Mouse (Mus musculus) retina, embryonic 14.5 days (tissue): ENCODE measurements around the gene Irgq.
A peak's percentile ranks its signal among the peaks of the same experiment; 100 is the strongest.
"Not testable (repeated sequence)": the region's sequence is repeated elsewhere in the genome, so short reads cannot be mapped to it uniquely, and the experiment has no call there.

Source experiments
- DNase-seq: peaks from one replicate; pipeline ENCODE4 v3.0.0-alpha.2; 2015; ENCODE audit warnings: low spot score

Irgq gene

DNA sequence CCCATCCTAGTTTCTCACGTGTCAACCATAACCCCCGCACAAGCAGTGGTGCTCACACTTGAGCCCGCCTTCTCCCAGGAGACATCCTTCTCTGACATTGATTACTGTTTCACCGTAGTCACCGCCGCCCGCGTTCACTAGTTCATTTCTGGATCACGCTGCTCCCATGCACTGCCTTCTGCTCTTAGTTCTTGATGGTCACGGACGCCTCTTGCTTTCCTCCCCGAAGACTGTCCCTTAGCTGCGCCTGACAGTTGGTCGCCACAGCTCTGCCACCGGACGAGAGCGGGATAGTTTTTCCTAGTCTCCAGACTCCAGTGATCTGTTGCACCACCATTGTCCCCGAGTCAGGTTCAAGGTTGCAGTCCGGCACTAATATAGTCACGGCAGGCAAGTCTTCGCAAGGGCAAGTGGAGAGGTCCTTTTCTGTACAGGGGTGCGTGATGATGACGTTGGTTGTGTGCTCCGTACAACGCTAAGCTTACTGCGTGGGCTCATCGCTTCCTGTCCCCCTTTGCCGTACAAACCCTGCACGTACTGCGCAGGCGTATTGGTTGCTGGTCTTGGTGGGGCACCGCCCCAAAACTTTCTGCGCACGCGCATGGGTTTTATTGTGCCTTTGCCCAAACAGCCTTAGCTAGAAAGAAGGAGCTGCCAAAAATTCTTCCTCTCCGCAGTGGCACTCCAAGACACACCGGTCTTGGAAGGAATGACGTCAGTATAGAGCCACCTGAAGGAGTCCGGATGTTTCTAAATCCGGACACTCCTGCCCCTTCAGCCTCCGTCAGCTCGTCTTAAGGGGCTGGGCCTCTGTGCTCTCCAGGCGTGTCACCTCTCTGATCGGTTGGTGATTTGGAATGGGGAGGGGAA is at the start of gene Irgq:
Irgq (plus strand) TSS at position 628 of the 870 bp plus-strand sequence.
- DNase-seq: peak; percentile 100

DNA sequence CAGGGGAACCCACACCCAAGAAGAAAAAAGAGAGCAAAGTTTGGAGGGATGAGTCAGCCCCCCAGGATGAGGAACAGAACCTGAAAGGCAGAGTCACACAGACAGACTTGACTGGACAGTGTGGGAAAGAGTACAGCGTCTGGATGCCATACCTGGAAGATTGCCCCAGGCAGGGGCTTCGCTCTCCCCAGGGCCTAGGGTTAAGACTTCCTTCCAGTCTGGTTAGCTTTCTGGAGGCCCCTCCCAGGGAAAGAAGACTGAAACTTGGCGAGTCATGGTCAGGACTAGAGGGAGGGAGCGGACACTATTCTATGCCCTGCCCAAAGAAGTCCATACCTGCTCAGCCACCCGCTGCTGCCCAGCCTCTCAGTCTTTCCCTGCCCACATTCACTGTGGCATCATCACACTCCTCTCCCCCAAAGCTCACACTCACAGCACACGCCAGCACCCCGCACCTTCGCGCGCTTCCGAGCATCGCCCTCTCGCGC is 49.5 kb upstream of the Irgq start:
- no peak for DNase-seq

DNA sequence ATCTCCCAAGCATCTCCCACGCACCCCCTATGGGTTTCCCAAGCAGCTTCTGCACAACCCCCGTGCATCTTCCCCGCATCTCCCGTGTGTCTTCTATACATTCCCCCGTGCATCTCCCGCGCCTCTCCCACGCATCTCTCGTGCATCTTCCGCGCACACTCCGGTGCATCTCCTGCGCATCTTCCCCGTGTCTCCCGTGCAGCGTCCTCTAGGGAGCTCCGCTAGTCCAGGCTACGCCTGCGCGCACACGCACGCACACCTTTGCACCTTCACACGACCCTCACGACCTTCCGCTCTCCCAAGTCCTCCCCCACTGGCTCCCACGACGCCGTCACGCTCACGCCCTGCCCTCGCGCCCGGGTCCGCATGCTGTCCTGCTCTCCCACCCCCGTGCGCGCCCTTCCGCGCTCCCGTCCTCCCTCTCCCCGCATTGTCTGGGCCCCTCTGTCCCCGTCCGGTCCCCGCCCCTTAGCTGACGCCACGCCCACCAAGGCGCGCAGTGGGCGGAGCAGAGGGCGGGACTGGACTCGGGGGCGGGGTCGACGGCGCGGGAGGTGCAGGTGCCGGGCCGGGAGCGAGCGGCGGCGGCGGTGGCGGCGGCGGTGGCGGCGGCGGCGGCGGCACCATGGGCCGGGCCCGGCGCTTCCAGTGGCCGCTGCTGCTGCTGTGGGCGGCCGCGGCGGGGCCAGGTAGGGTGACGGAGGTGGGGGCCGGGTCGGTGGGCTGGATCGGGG is 48.8 kb upstream of the Irgq start, which contains the start of gene Cadm4:
Cadm4 (plus strand) TSS at position 550 of the 734 bp plus-strand sequence.
- peak; percentile 87 for DNase-seq

DNA sequence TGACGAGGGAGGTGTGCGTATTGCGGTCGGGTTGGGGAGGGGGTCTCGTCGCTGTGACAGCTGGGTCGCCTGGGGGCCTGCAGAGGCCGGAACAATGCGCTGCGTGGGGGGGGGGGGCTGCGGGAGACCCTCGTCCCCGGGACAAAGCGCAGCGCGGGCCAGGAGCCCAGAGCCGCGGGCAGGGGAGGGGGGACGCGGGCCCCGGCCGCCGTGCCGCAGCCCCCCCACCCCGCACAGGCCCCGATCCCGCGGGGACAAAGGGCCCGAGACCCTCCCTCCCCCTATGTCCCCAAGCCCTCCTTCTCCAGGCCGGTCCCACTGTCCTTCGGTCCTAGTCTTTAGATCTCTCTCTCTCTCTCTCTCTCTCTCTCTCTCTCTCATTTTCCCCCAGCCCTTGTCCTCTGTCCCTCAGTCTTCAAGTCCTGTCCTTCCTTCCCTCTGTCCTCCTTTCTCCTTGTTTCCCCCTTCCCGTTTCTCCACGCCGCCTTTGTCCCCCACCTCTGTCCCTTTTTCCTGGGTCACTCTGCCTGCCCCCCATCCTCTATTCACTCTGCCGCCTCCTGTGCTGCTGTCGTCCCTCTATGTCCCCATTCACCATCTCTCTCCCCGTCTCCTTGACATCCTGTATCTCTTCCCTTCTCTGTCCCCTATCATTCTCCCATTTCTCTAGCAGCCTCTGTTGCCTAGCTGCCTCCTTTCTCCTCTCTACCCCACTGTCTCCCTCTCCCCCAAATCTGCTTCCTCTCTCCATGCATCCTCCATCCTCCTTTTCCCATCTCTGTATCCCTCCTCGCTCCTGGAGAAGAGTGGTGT is 48.1 kb upstream of the Irgq start:
- no peak for DNase-seq

DNA sequence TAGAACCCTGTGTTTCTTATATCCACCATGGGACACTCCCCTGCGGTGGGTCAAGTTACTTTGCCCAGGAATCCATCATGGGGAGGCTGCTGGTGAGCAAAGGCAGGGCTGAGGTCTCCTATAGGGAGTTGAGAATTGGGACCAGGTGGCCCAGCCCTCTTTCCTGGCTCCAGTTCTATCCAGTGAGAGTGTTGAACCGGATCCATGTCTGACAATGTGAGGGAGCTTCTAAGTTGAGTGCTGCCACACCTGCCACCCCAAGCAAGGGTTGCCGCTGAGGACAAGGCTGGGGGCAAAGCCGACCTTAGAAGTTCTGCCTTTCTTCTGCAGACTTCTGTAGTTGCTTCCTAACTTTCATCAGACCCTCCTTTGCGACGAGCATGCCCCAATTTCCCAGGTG is 47.2 kb upstream of the Irgq start:
- not testable (repeated sequence) for DNase-seq

DNA sequence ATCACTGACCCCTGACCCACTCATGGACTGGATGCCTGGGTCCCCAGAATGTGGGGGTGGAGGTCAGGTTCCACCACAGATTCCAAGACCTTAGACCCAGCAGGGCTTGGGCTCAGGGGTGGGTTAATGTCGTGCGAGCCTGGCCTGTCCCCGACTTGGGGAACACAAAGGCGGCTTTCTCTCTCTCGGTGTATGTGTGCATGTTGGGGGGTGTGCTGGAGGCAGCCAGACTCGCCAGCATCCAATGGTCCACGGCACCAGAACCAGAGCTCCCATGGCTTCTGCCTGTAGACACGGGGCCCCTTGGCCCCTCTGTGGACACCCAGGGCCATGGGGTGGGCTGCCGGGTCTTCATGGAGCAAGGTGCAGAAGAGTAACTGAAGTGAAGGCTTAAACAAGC is 45.0 kb upstream of the Irgq start:
- no peak for DNase-seq

DNA sequence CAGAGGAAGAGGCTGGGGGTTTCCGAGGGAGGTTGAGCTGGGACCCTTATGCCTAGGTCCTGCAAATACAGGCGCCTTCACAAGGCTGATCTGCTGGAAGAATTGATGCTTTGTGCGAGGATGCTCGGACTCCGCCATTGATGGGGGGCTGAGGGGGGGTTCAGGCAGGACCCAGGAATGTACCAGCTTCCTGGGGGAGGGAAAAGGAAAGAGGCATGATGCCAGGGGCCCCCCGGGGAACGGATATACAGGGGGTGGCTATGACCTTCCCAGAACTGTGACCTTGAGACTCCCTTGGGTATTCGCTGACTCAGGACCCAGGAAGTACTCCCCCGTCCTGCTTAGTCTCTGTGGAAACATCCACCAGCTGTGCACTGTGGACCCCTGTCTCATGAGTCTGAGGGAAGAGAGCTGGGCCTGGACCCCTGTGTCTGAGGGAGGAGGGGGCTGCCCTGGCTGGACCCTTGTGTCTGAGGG is 43.8 kb upstream of the Irgq start:
- DNase-seq: peak; percentile 49

DNA sequence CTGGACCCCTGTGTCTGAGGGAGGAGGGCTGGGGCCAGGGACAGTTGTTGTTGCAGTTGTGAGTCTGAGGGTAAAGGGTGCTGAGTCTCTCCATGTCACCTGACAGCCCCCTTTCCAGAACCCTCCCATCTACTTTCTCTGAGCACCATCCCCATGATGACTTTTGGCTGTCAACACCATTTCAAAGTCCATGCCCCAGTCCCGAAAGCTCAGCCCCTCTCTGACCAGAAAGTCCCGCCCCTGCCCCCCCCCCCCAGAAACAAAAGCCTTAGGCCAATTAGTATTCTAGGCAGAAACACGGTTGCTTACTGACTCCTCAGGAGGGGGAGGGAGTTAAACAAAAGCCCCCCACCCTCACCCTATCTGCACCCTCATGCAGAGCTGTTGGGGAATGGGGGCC is 43.1 kb upstream of the Irgq start:
- no peak for DNase-seq

DNA sequence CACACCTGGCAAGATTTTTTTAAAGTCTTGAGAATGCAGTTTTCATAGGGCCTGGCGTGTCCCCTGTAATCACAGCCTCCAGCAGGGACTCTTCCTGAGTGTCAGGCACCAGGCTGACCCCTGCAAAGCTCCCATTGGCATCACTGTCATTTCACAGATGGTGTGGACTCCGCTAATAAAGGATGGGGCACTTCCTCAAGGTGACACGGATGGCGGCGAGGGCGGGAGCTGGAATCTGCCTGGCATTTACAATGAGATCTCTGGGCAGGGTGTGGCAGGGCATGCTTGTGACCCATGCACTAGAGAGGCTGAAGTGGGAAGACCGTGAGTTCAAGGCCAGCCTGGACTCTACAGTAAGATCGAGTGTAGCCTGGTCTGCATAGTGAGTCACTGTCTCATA is 42.2 kb upstream of the Irgq start:
- no peak for DNase-seq

DNA sequence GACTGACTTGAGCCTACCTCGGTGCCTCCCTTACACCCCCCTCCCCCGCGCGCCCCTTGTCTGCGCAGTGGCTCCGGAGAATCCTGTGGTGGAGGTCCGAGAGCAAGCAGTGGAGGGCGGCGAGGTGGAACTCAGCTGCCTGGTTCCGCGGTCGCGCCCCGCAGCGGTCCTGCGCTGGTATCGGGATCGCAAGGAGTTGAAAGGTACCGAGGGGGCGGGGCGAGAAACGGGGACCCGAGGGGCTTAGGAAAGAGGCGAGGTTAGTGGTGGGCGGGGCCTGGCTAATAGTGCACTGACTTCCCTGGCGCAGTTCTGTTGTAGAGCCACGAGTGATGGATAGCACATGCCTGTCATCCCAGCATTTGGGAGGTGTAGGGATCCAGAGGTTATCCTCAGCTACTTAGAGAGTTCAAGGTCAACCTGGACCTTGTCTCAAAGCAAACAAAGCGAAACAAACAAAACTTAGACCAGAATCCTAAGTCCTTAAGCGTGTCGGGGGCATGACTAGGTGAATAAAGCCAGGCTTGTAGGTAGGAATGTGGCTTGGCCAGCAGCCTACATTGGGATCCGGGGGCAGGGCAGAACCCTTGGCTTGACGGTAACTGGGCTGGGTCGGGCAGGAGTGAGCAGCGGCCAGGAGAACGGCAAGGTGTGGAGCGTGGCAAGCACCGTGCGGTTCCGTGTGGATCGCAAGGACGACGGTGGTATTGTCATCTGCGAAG is 30.5 kb upstream of the Irgq start:
- DNase-seq: peak; percentile 42

DNA sequence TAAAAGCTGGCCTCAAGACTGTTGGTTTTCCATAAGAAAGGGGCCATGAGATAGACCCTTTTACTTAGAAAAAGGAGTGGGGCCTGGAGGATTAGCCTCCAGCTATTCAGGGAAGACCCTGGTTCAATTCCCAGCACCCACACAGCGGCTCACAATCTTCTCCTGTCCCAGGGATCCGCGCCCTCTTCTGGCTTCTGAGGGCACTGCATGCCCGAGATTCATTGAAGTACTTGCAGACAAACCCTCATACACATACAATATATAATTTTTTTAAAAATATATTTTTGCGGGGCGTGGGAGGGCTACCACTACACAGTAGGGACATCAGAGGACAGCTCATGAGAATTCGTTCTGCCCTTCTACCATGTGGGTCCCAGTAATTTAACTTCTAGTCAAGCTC is 29.6 kb upstream of the Irgq start:
- DNase-seq: peak; percentile 45

DNA sequence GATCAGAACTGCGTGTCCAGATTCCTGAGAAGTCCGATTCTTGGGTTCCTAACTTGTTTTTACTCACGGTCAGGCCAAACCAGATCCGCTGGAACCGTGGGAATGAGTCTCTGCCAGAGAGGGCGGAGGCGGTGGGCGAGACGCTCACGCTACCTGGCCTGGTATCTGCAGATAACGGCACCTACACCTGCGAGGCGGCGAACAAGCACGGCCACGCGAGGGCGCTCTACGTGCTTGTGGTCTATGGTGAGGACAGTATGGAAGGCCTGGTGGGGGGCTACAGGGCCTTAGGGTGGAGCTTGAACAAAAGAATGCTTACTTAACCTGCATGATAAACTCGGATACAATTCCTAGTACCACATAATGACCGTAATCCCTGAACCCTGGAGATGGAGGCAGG is 29.0 kb upstream of the Irgq start:
- no peak for DNase-seq

DNA sequence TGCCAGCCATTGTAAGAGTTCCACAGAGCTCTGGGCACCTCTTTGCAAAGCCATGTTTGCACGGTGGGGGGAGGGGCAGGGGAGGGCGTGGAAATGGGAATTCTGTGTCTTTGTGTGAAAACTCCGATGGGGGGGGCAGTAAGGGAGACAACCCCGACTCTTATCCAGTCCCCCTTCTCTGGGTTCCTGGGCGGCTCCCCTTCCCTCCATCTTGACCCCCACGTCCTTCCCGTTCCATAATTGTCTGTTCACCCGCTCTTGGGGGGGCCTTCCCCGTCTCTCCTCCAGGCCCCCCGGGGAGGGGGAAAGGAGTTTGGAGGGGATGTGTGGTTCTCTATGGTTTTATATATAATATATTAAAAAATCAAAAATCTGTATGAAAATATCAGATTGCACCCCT is 26.5 kb upstream of the Irgq start:
- DNase-seq: no peak

DNA sequence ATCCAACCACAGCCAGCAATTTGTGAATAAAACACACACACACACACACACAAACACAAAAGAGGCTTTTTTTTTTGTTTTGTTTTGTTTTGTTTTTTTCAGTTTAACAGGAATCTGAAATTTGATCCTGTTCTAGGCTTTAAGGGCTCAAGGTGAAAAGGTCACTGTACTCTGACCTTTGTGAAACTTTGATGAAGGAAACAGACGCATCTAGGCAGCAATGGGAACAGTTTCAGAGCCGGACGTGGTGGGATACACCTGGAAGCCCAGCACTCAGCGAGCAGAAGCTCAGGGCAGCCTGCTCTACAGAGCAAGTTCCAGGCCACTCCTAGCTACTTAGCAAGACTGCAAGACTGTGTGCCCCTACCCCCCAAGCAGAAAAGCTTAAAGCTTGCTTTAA is 25.6 kb upstream of the Irgq start:
- DNase-seq: no peak

DNA sequence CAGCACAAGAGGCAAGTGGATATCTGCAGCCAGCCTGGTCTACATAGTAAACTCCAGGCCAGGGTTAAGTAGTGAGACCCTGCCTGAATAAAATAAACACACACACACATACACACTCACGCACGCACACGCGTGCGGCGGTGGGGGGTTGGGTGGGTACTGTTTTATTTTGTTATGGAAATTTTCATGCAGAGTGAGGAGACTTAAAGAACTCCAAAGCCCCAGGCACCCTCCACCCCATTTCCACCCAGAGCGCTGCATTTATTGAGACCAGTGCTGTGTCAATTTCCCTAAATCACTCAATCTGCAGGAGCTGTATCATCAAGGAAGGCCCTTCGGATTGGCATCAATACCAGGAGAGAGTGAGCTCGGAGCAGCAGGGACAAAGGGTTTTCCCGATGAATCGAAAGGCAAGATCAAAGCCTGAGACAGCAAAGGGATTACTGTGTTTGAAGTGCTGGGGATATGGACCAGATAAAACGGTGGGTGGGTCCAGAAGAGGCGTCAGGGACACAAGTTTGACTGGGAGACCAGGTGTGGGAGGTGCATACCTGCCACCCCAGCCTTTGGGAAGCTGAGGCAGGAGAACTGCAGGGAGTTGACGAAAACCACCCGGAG is 24.9 kb upstream of the Irgq start:
- no peak for DNase-seq

DNA sequence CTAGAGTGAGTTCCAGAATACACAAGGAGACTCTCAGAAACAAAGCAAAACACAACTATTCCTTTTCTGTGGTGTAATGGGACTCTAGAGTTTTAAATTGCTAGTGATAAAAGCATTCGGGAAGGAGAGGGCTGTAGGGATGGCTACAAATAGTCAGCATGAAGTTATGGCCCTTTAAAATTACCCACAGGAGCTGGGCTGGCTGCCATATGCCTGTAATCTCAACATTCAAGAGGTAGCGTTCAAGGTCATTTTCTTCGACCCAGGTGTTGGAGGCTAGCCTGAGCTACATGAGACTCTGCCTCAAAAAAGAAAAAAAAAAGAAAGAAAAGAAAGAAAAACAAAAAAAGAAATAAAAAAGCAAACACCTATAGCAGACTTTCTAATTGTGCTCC is 24.4 kb upstream of the Irgq start:
- DNase-seq: no peak

DNA sequence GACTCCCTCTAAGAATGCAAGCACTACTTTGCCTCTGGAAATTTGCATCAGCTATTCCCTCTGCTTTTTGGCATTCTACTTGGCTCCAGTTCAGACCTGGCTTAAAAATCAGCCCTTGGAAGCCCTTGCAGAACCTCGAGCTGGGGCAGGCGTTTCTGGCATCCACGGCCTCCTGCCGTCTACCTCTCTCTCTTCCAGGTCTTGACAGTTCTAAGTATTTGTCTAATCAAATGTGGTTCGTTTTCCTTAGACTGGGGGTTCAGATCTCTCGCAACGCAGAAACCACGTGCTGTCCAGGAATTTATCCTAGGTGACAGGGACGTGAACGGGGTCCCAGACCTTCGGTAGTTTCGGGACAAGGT is 24.0 kb upstream of the Irgq start:
- DNase-seq: no peak

DNA sequence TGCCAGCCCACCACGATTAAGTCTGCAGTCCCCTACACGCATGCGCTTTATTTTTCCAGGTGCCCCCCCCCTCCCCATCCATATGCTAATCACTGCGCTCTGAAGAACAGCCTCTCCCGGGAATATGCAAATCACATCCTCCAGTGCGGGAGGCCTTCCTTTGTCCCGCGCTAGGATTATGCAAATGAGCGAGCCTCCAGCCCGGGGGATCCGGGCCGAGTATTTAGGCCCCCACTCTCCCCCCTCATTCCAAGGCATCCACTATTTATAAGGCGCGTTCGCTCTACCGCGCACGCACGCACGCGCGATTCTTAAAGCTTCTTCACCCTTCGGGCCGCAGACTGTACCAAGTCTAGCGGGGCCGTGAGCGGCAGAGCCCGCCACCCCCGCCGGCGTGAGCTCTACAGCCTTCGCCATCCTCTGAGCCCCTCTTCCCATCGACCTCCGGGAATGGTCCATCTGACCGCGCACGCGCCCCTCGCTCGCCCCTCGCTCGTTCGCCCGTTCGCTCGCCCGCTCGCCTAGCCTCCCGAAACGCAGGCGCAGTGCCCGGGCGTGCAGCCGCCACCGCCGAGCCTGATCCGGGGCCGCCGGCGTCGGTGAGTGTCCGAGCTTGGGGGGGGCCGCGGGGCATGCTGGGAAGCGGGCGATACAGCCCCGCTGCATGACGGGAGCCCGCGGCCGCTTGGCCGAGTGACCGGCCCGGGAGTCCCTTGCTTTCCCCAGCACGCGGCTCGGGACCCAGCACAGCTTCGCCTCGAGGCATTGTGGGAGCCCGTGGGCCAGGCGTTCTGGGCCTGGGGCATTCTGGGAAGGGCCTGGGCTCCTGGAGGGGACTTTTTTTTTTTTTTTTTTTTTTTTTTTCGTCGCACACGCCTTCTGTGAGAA is 23.4 kb upstream of the Irgq start, which contains the start of gene Zfp428:
Zfp428 (plus strand) TSS at position 169 of the 888 bp plus-strand sequence.
- DNase-seq: peak; percentile 87

DNA sequence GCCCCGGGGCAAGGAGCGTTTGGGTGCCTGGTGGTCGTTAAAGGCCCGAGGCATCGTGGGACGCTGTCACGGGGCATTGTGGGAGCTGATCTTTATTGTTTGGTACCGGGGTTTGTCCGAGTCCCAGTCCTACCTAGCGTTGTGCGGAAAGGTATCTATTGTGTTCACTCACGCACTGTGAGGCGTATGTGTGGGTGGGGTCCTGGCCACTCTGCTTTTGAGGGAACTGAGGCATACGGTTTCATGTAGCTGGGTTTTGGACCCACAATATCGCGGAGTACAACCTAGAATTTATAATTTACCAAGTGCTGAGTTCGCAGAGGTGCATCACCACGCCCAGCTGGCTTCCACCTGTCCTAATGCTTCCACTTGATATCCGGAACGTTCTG is 22.8 kb upstream of the Irgq start:
- no peak for DNase-seq

DNA sequence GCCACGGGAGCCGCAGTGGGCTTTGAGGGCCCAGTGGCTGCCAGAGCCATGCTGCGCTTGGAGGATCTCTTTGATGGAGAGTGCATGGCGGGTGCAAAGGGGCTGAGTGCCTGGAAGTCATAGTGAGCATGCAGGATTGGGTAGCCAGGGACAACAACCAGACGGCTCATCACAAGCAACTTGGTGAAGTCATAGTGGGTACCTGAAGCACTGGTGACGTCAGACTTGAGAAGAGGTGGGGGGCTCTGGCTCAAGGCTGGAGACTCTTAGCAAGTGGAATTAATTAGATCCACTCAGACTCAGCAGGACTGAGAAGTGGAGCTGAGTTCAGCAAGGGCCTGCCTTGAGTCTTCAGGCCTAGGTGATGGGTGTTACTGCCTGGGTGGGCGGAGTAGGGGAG is 18.1 kb upstream of the Irgq start, which contains the start of gene AC161166.1:
AC161166.1 (minus strand) TSS at position 101 of the 400 bp plus-strand sequence.
- no peak for DNase-seq
